Mouse (Mus musculus) adrenal gland (tissue): ENCODE results near the gene Snrpc.

ENCODE experiments used
- intact Hi-C: fragments of 180-260 bp; cut with DNase I; formaldehyde crosslinking; loops from one replicate; pipeline ENCODE4 v1.15.1; 2025

Snrpc gene

DNA sequence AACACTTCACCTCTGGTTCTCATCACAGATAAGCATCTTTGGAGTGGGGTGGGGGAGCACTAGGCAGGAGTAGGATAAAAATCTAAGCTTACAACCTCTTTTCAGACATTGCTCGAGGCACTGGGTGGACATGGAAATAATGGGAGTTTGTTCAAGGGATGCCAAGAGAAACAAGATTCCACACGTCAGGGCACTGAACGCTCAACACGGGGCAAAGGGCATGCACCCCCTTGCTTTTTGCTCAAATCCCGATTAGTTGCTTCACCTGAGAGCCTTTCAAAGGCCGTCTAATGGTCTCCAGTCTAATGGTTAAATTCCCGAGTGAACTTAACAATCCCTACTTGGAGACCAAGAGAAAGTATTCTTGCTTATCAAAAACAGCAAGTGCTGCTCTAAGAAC, 18.9 kb upstream of the Snrpc start:
- intact Hi-C loops: no loop called here

- intact Hi-C loops: no loop called here
Measured at GRCm38 (mm10) chr17:27819521-27819970, 18.4 kb upstream of the Snrpc start.

DNA sequence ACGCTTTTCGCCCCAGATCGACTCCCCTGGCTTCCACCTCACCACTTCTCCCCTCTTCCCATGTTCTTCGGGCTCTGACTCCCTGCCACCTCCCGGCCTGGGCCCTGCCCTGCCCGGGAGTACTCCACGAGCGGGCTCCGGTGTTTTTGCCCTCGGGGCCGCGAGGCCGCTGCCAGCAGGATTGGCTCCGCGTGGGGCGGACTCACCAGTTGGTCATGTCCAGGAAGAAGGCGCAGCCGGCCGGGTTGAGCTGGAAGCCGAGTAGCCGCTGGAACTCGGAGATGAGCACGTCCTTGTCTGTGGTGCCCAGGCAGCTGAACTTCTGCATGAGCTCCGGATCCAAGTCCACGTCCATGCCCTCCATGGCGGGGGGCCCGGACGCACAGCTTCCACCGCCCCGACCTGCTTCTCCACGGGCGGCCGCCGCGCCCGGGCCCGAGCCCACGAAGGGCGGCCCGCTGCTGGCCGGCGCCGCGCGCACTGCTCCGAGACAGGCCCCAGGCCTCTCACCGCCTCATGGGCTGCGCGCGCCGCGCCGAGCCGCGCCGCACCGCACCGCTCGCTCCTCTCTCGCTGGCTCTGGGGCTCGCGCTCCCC, 17.9 kb upstream of the Snrpc start:
- intact Hi-C loops: no loop called here

GRCm38 (mm10) chr17:27820568-27821406, 17.2 kb upstream of the Snrpc start, which contains the start of gene D17Wsu92e:
Gene D17Wsu92e (minus strand): TSS chr17:27820648.
- intact Hi-C loops: no loop called here

GRCm38 (mm10) chr17:27821407-27822338, 16.3 kb upstream of the Snrpc start:
- intact Hi-C loops: no loop called here

DNA sequence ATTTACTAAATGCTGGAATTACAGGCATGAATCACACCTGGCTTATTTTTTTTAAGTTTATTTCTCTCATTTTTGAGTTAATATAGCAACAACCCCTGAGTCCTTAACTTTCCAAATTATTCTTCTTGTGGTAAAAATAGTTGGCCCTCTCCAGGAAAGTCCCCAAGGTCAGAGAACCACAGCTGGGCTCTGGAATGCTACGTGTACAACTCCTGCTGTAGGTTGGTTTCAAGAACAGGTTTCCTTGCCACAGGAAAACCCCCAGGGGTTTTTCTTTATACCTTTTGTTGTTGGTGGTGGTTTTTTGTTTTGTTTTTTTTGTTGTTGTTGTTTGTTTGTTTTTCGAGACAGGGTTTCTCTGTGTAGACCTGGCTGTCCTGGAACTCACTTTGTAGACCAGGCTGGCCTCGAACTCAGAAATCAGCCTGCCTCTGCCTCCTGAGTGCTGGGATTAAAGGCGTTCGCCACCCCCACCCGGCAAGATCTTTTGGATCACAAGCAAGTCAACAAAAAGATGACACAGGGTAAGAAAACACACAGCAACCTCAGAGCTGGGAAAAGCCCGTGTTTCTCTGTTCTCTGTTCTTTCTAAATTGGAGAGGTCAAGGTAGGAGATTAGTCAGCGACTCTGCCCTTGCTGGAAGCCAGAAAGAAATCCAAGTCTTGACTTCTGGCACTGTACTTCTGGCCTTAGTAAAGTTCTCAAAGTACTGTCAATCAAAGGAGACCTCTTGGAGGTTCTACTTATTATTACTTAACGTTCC, 14.6 kb upstream of the Snrpc start:
- intact Hi-C loops: no loop called here

DNA sequence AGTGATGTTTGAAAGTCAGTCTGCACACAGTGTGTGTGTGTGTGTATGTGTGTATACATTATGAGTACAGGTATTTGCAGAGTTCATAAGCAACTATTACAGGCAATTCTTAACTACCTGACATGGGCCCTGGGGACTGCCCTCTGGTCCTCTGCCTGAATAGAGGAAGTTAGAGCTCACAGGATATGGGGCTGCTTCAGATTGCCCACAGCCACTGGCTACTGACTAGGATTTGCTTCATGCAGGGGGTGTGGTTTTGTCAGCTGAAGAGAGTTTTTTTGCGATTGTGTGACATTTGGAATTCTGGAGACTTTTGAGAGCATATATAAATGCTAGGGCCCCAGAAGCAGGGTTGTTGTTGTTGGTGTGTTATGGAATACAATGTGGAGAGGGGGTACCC, 13.0 kb upstream of the Snrpc start:
- intact Hi-C loops: no loop called here

DNA sequence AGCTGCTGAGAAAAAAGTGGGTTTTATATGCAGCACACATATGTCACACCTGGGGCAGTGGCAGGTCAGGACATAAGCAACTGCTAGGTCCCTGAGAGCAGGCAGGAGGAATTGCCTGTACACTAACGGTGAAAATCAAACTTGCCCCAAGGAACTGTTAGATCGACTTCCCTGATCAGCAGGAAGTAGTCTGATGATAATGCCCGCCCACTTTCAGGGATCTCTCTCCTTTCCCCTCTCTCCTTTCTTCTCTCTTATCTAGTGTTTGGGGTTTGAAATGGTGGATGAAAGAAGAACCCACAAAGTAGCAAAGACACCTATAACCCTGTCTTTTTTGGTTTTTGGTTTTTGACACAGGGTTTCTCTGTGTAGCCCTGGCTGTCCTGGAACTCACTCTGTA, 12.4 kb upstream of the Snrpc start:
- intact Hi-C loops: no loop called here

GRCm38 (mm10) chr17:27825984-27826905, 11.7 kb upstream of the Snrpc start:
- intact Hi-C loops: no loop called here

DNA sequence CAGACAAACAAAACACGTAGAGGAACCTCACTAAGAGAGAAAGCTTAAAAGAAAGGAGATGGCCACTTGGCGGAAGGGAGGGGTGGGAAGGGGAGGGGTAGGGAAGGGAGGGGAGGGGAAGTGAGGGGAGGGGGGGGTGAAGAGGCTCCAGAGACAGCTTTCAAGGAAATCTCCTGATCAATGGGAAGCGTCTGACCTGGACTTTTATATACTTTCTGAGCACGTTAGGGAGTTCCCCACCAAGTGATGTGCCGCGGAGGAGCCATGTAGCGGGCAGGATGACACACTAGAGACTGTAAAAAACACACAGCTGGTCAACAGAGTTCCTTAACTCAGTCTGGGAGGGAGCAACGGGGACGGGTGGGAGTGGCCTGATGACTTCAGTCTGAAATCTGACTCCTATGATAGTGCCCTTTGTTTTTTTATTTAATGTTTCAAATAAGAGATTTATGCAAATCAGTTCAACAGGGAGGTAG, 11.0 kb upstream of the Snrpc start:
- intact Hi-C loops: no loop called here

- intact Hi-C loops: no loop called here
Measured at GRCm38 (mm10) chr17:27827511-27827910, 10.4 kb upstream of the Snrpc start.

- intact Hi-C loops: no loop called here
Measured at GRCm38 (mm10) chr17:27830411-27830810, 7.5 kb upstream of the Snrpc start.

DNA sequence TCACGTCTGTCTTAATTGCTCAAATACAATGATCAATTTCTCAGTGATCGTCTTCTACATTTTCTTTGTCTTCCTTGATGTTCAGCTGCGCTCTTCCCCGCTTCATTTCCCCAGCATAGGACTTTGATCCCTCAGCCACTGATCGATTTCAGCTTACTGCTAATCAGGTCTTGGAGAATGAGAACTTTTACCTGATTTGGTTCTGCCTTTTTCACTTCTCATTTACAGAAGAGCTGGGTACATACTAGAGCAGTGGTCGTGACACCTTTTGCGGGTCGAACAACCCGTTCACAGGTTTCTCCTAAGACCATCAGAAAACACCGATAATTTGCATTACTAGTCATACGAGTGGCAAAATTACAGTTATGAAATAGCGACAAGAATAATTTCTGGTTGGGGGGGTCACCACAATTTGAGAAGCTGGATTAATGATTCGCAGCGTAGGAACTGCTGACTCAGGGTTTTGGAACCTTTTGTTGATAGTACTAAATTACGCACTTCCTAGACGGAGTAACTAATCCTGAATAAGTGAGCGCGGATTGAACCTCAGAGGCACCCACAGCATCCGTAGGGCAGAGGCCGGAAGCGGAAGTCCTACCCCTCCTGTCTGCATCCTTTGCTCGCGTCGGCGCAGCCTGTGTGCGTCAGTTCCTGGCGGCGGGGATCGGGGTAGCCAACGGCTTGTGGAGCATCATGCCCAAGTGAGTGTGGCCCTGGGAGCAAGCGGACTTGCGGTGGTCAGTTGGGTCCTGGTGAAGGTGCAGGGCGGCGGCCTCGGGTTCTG, 1.7 kb downstream of the Snrpc start:
- intact Hi-C loops: no loop called here

DNA sequence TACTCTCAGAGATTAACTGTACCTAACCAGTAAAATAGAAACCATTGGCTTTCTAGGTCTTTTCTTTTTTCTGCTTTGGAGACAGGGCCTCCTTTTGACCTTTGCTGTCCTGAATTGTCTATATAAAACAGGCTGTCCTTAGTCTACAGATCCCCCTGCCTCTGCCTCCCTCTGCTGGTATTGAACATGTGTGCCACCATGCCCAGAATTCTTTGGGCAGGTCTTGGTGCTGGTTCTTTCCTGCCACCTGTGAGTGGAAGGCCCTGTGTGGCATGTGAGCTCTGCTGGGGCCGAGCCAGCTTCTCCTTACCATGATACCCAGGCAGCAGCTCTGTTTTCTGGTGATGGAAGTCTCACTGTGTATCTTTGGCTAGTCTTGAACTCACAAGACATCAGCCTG, 10.4 kb downstream of the Snrpc start:
- intact Hi-C loops: no loop called here

GRCm38 (mm10) chr17:27851076-27851475, 13.1 kb downstream of the Snrpc start:
- intact Hi-C loops: no loop called here

DNA sequence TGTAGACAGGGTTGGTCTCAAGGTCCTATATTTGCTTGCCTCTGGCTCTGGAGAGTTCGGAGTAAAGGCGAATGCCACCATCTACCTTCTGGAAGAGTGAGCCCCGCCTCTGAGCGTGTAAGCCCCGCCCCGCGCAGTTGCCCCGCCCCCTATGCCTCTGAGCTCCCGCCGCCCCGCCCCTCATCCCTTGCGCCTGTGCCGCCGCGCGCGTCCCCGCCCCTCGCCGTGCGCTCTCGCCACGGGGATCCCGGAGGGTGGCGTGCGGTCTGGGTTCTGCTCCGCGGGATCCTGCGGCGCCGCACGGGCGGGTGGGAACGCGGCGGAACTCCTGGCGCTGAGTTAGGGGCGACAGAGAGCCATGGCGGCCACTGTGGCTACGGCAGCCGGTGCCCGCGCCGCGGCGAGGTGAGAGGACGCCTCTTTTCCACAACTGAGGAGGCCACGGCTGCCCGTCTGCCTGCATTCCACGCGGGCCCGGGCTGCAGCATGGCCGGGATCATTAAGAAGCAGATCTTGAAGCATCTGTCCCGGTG, 18.4 kb downstream of the Snrpc start, which contains the start of gene Uhrf1bp1:
TSS of gene Uhrf1bp1 (plus strand) at position 177 of the 533 bp plus-strand sequence.
- intact Hi-C loops: loop anchor here (5.0 kb wide), 1 partner anchor 41 kb away; no protein-coding TSS in a partner anchor

DNA sequence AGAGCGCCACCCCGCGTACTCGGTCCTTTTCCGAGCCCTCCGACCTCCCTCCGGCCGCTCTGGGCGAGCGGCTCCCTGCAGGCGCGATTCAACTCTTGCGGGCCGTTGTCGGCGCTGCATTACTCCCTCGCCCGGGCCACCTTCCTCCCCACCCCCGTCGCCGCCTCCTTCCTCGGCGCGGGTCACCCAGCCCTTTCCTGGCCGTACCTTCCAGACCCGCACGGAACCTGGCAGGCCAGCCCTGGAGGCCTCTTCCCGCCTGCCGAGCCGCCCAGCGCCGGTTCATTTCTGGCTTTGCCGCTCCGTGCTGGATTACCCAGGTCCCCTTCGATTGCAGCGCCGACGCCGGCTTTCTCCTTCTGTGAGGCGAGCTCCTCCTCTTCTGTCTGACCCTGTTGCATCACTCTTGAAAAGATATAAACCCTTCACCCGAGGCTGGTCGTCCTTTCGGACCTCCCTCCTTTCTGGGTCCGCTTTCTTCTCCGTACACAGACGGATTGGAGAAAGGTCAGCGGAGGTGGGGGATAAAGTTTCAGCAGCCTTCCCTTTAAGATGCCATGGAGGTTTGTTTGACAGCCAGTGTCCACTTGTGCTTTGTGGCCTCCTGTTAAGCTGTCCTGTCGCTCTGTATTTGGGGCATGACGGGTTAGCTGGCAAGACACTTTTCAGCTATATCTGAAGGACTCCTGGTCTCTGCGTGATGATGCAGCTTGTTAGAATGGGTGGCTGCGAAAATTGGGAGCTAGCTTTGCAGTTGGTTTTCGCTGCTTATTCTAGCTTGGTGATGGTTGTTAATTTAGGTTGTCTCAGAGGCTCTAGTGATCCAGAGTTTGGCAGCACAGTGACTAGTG, 19.1 kb downstream of the Snrpc start:
- intact Hi-C loops: loop anchor here (5.0 kb wide), 1 partner anchor 40 kb away; no protein-coding TSS in a partner anchor
